ENCODE assay signal across 9 mouse cellular contexts in the genomic region with DNA sequence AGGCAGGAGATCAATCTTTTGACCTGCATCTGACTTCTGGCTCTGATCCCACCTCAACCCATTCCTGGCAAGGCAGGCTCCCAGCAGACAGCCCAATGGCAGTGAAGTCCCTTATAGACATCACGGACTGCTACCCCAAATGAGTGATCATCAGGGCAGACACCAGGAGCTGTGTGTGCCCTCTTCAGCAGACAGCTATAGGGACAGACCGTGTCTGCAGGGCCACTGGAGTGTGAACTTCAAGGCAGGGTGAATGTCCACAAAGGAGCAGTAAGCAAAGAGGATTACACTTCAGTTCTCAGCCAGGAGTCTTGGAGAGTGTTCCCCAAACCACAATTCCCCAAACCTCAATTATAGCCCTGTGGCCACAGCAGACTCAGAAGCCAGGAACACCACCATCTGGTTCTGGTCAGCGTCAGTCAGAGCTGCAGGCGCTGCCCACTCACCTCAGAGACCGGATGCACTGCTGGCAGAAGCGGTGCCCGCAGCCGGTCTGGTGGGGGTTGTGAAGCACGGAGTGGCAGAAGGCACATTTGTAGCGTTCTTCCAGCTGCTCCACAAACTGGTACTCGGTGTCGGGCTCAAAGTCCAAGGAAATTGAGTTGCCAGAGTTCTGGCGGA. TPM values are rescaled to one million over a fixed set of nuclear protein-coding genes. Genes with fewer than 3 reads are reported as not detected.
DNase-seq lines count a peak whose midpoint lies in the region; ATAC-seq lines count a peak whose summit lies in the region.
"Had no signal": no experiment of that assay in that cellular context is flagged by ENCODE, and none has a peak within 500 bp of the region (broad histone marks: within the 10 kb centered on the region; RNA-seq: fewer than 3 reads in every experiment).

No protein-coding gene starts in this region.

- peaks cover 29% of the 10 kb centered on the region for H3K36me3 ChIP-seq in embryonic facial prominence, embryonic 15.5 days

- DNase-seq in gastrocnemius, adult 18-20 months (ENCODE audit: low spot score) = peak; percentile 29
- no peak for DNase-seq in gastrocnemius, adult 8-10 months (ENCODE audit: low spot score in 2 of 2)
- peak; percentile 94 for DNase-seq in 3T3-L1 (ENCODE audit: low read depth, low spot score)
- peak; percentile 77 for DNase-seq in kidney, adult 11 months
- DNase-seq in lung, postnatal 10 days = peak; percentile 62
- no peak for DNase-seq in cerebellum, adult 9-11 months
- no peak for DNase-seq in embryo, embryonic 9.5 days (ENCODE audit: extremely low spot score)

- peak overlapping the region; percentile 37; the same call in 1 of the 2 replicates for H3K4me2 ChIP-seq in embryonic facial prominence, embryonic 15.5 days (replicated peaks)

- no peaks in the 10 kb centered on the region for H3K9me3 ChIP-seq in embryonic facial prominence, embryonic 15.5 days (replicated peaks)
- H3K9me3 ChIP-seq: G1E had no signal

- ATAC-seq in embryonic facial prominence, embryonic 15.5 days (ENCODE audit: insufficient number of reproducible peaks, low FRiP score, low TSS enrichment, low read depth) = peak; percentile 70; the same call in 1 of the 2 replicates

- peak overlapping the region; percentile 24; the same call in 1 of the 2 replicates for H3K27ac ChIP-seq in embryonic facial prominence, embryonic 15.5 days (replicated peaks)

- no peak overlapping the region for H3K9ac ChIP-seq in embryonic facial prominence, embryonic 15.5 days

- WGBS in embryonic facial prominence, embryonic 15.5 days = 30% methylated on average over 13 of the region's 13 CpGs

- H3K4me1 ChIP-seq in embryonic facial prominence, embryonic 15.5 days = peaks cover 36% of the 10 kb centered on the region

- H3K4me3 ChIP-seq in embryonic facial prominence, embryonic 15.5 days (replicated peaks) = no peak overlapping the region

- H3K27me3 ChIP-seq in embryonic facial prominence, embryonic 15.5 days = no peaks in the 10 kb centered on the region

RNA-seq across cellular contexts. Expression of a gene that starts 22.3 kb away (rescaled TPM):
- total RNA-seq in gastrocnemius, adult 18-20 months (2021) = 1 to 10 TPM; 1.5 to 3.6 TPM
- total RNA-seq in gastrocnemius, adult 8-10 months (2022) = 1 to 10 TPM; 1.5 to 3.7 (median 2.6) TPM
- polyA plus RNA-seq in embryonic facial prominence, embryonic 15.5 days (2015; fragmentation: Nextera tagmentation; extraction: Ambion mirVana) = 24.9 and 26.9 TPM in 2 replicates

Comparison
In these comparisons a context has a peak if more than half of its experiments do, and no peak if none do; other contexts are left out.
1. DNase-seq: peak in gastrocnemius, adult 18-20 months (single experiment), 3T3-L1 (single experiment), kidney, adult 11 months (single experiment) and lung, postnatal 10 days (single experiment); none in gastrocnemius, adult 8-10 months (0 of 2), cerebellum, adult 9-11 months (single experiment) and embryo, embryonic 9.5 days (single experiment).